Mouse (Mus musculus): ENCODE results near the gene Phf11c. TPM values are rescaled to one million over a fixed set of nuclear protein-coding genes. Genes with fewer than 3 reads are reported as not detected.

Gene Phf11c
- polyA plus RNA-seq (2014; fragmentation: Nextera tagmentation; extraction: Ambion mirVana), result 0.45 and 0.63 TPM in 2 replicates

- WGBS, result 91% methylated on average over 3 of the region's 3 CpGs
- Histone ChIP-seq H3K4me3 (ENCODE audit: low read depth, low read length) (no peak within 1 kb of the TSS), H3K36me3 (ENCODE audit: control insufficient read depth, insufficient read depth, low read length) (no peaks in the 10 kb centered on the region), H3K27me3 (ENCODE audit: control insufficient read depth, insufficient read depth, low read length) (no peaks in the 10 kb centered on the region), H3K4me2 (no peak within 1 kb of the TSS), H3K27ac (ENCODE audit: low read depth, low read length) (no peak within 1 kb of the TSS), H3K9ac (ENCODE audit: low read length) (no peak within 1 kb of the TSS), H3K9me3 (ENCODE audit: control insufficient read depth, low read length) (no peaks in the 10 kb centered on the region), H3K4me1 (ENCODE audit: control insufficient read depth, insufficient read depth, low read length) (no peaks in the 10 kb centered on the region)
- ATAC-seq (ENCODE audit: low FRiP score) (no peak), DNase-seq (ENCODE audit: low spot score, missing footprints) (no peak)
Observed at GRCm38 (mm10) chr14:59395281-59395680, at the start of gene Phf11c. Gene Phf11c, minus strand, starts transcription at chr14:59395381.

- ATAC-seq (ENCODE audit: low FRiP score), result no peak
- H3K4me2 ChIP-seq, result peak overlapping the region; percentile 59
- peak overlapping the region; percentile 64; the same call in 1 of the 2 replicates for H3K27ac ChIP-seq (ENCODE audit: low read depth, low read length)
Observed at GRCm38 (mm10) chr14:59441472-59441805, 46.3 kb upstream of the Phf11c start.

GRCm38 (mm10) chr14:59440558-59441471 lies 45.6 kb upstream of the Phf11c start, which contains the start of the genes Setdb2 and Cab39l:
Gene Setdb2, minus strand, starts transcription at chr14:59440884.
Gene Cab39l, plus strand, starts transcription at chr14:59440972.
- peak within 1 kb of the TSS; percentile 59 for H3K4me2 ChIP-seq
- no peaks in the 10 kb centered on the region for H3K36me3 ChIP-seq (ENCODE audit: control insufficient read depth, insufficient read depth, low read length)
- peak within 1 kb of the TSS; percentile 64 for H3K27ac ChIP-seq (ENCODE audit: low read depth, low read length)
- no peaks in the 10 kb centered on the region for H3K4me1 ChIP-seq (ENCODE audit: control insufficient read depth, insufficient read depth, low read length)
- H3K27me3 ChIP-seq (ENCODE audit: control insufficient read depth, insufficient read depth, low read length), result no peaks in the 10 kb centered on the region
- peak; percentile 100 for ATAC-seq (ENCODE audit: low FRiP score)
- under 1% methylated on average over 60 of the region's 66 CpGs for WGBS
- peak within 1 kb of the TSS; percentile 78 for H3K9ac ChIP-seq (ENCODE audit: low read length)
- peak; percentile 98 for DNase-seq (ENCODE audit: low spot score, missing footprints)
- peak within 1 kb of the TSS; percentile 68 for H3K4me3 ChIP-seq (ENCODE audit: low read depth, low read length)
- no peaks in the 10 kb centered on the region for H3K9me3 ChIP-seq (ENCODE audit: control insufficient read depth, low read length)

More at GRCm38 (mm10) chr14:59441472-59441805, 46.3 kb upstream of the Phf11c start:
- Histone ChIP-seq H3K36me3 (ENCODE audit: control insufficient read depth, insufficient read depth, low read length) (no peaks in the 10 kb centered on the region), H3K4me1 (ENCODE audit: control insufficient read depth, insufficient read depth, low read length) (no peaks in the 10 kb centered on the region), H3K9me3 (ENCODE audit: control insufficient read depth, low read length) (no peaks in the 10 kb centered on the region), H3K9ac (ENCODE audit: low read length) (peak overlapping the region; percentile 78), H3K27me3 (ENCODE audit: control insufficient read depth, insufficient read depth, low read length) (no peaks in the 10 kb centered on the region), H3K4me3 (ENCODE audit: low read depth, low read length) (peak overlapping the region; percentile 68)
- WGBS, result 12% methylated on average over 6 of the region's 6 CpGs
- DNase-seq (ENCODE audit: low spot score, missing footprints), result no peak

GRCm38 (mm10) chr14:59440039-59440438 lies 44.9 kb upstream of the Phf11c start:
- no peaks in the 10 kb centered on the region for H3K9me3 ChIP-seq (ENCODE audit: control insufficient read depth, low read length)
- ATAC-seq (ENCODE audit: low FRiP score) (no peak), DNase-seq (ENCODE audit: low spot score, missing footprints) (peak; percentile 85)
- no peak overlapping the region for H3K27ac ChIP-seq (ENCODE audit: low read depth, low read length)
- H3K4me2 ChIP-seq, result peak overlapping the region; percentile 59
- H3K27me3 ChIP-seq (ENCODE audit: control insufficient read depth, insufficient read depth, low read length), result no peaks in the 10 kb centered on the region
- H3K36me3 ChIP-seq (ENCODE audit: control insufficient read depth, insufficient read depth, low read length), result no peaks in the 10 kb centered on the region
- 29% methylated on average over 7 of the region's 7 CpGs for WGBS
- peak overlapping the region; percentile 78 for H3K9ac ChIP-seq (ENCODE audit: low read length)
- peak overlapping the region; percentile 68 for H3K4me3 ChIP-seq (ENCODE audit: low read depth, low read length)
- H3K4me1 ChIP-seq (ENCODE audit: control insufficient read depth, insufficient read depth, low read length), result no peaks in the 10 kb centered on the region

GRCm38 (mm10) chr14:59438505-59438904 lies 43.3 kb upstream of the Phf11c start:
- Histone ChIP-seq H3K4me3 (ENCODE audit: low read depth, low read length) (no peak overlapping the region), H3K27me3 (ENCODE audit: control insufficient read depth, insufficient read depth, low read length) (no peaks in the 10 kb centered on the region), H3K27ac (ENCODE audit: low read depth, low read length) (no peak overlapping the region), H3K4me2 (no peak overlapping the region), H3K9me3 (ENCODE audit: control insufficient read depth, low read length) (no peaks in the 10 kb centered on the region), H3K9ac (ENCODE audit: low read length) (no peak overlapping the region), H3K36me3 (ENCODE audit: control insufficient read depth, insufficient read depth, low read length) (no peaks in the 10 kb centered on the region), H3K4me1 (ENCODE audit: control insufficient read depth, insufficient read depth, low read length) (no peaks in the 10 kb centered on the region)
- 88% methylated on average over 2 of the region's 2 CpGs for WGBS
- ATAC-seq (ENCODE audit: low FRiP score) (no peak), DNase-seq (ENCODE audit: low spot score, missing footprints) (no peak)

- Histone ChIP-seq H3K27ac (ENCODE audit: low read depth, low read length) (no peak overlapping the region), H3K9ac (ENCODE audit: low read length) (no peak overlapping the region), H3K4me2 (no peak overlapping the region), H3K4me3 (ENCODE audit: low read depth, low read length) (no peak overlapping the region), H3K4me1 (ENCODE audit: control insufficient read depth, insufficient read depth, low read length) (no peaks in the 10 kb centered on the region), H3K27me3 (ENCODE audit: control insufficient read depth, insufficient read depth, low read length) (no peaks in the 10 kb centered on the region), H3K9me3 (ENCODE audit: control insufficient read depth, low read length) (no peaks in the 10 kb centered on the region), H3K36me3 (ENCODE audit: control insufficient read depth, insufficient read depth, low read length) (no peaks in the 10 kb centered on the region)
- DNase-seq (ENCODE audit: low spot score, missing footprints) (no peak), ATAC-seq (ENCODE audit: low FRiP score) (no peak)
- WGBS, result 94% methylated on average over 3 of the region's 3 CpGs
Observed at GRCm38 (mm10) chr14:59437398-59437797, 42.2 kb upstream of the Phf11c start.

- ATAC-seq (ENCODE audit: low FRiP score) (no peak), DNase-seq (ENCODE audit: low spot score, missing footprints) (no peak)
- Histone ChIP-seq H3K4me1 (ENCODE audit: control insufficient read depth, insufficient read depth, low read length) (no peaks in the 10 kb centered on the region), H3K4me3 (ENCODE audit: low read depth, low read length) (no peak overlapping the region), H3K4me2 (no peak overlapping the region), H3K9me3 (ENCODE audit: control insufficient read depth, low read length) (no peaks in the 10 kb centered on the region), H3K9ac (ENCODE audit: low read length) (no peak overlapping the region), H3K36me3 (ENCODE audit: control insufficient read depth, insufficient read depth, low read length) (no peaks in the 10 kb centered on the region), H3K27ac (ENCODE audit: low read depth, low read length) (no peak overlapping the region), H3K27me3 (ENCODE audit: control insufficient read depth, insufficient read depth, low read length) (no peaks in the 10 kb centered on the region)
Observed at GRCm38 (mm10) chr14:59435206-59435605, 40.0 kb upstream of the Phf11c start.

GRCm38 (mm10) chr14:59433902-59434301 lies 38.7 kb upstream of the Phf11c start:
- 69% methylated on average over 2 of the region's 2 CpGs for WGBS
- ATAC-seq (ENCODE audit: low FRiP score) (no peak), DNase-seq (ENCODE audit: low spot score, missing footprints) (no peak)
- no peak overlapping the region for H3K4me2 ChIP-seq
- H3K9me3 ChIP-seq (ENCODE audit: control insufficient read depth, low read length), result no peaks in the 10 kb centered on the region
- no peaks in the 10 kb centered on the region for H3K4me1 ChIP-seq (ENCODE audit: control insufficient read depth, insufficient read depth, low read length)
- no peak overlapping the region for H3K4me3 ChIP-seq (ENCODE audit: low read depth, low read length)
- no peaks in the 10 kb centered on the region for H3K27me3 ChIP-seq (ENCODE audit: control insufficient read depth, insufficient read depth, low read length)
- no peaks in the 10 kb centered on the region for H3K36me3 ChIP-seq (ENCODE audit: control insufficient read depth, insufficient read depth, low read length)
- H3K27ac ChIP-seq (ENCODE audit: low read depth, low read length), result no peak overlapping the region
- no peak overlapping the region for H3K9ac ChIP-seq (ENCODE audit: low read length)

GRCm38 (mm10) chr14:59430556-59430955 lies 35.4 kb upstream of the Phf11c start:
- Histone ChIP-seq H3K9ac (ENCODE audit: low read length) (no peak overlapping the region), H3K4me2 (no peak overlapping the region), H3K27me3 (ENCODE audit: control insufficient read depth, insufficient read depth, low read length) (no peaks in the 10 kb centered on the region), H3K4me1 (ENCODE audit: control insufficient read depth, insufficient read depth, low read length) (no peaks in the 10 kb centered on the region), H3K27ac (ENCODE audit: low read depth, low read length) (no peak overlapping the region), H3K4me3 (ENCODE audit: low read depth, low read length) (no peak overlapping the region), H3K9me3 (ENCODE audit: control insufficient read depth, low read length) (no peaks in the 10 kb centered on the region), H3K36me3 (ENCODE audit: control insufficient read depth, insufficient read depth, low read length) (no peaks in the 10 kb centered on the region)
- no peak for DNase-seq (ENCODE audit: low spot score, missing footprints)
- ATAC-seq (ENCODE audit: low FRiP score), result no peak
- 88% methylated on average over 1 of the region's 1 CpGs for WGBS
